Mouse (Mus musculus) kidney, adult 9 months (tissue): ENCODE measurements around the gene Ankrd40.

ENCODE experiments used
- DNase-seq: peaks from one replicate; pipeline ENCODE4 v3.0.0; 2022

Gene Ankrd40

DNA sequence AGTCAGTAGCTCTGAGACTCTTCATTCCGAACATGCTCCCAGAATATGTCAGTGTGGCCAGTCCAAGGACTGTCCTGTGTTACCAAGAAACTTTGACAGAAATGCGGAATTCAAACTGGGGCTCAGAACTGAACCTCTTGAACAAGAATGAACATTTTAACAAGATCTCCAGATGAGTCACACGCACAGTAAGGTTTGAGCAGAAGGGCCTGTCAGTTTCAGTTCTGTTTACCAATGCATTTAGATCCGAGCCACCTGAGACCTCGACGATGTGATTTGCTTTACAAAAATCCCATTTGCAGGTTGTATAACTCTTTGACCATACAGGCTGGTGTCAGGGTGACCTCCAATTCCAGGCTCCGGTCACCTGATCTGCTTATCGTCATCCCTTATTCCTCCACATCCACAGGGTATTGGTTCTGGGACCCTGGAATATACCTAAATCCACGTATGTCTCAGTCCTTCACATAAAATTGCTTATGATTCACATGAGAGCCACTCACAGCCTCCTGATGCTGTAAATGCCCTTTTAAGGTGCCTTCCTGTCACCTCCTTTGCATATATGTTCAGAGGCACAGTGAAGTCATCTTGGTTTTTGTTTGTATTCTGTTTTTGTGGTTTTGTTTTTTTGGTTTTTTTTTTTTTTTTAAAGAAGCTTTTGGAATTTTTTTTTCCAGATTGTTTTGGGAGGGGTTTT is 27.9 kb downstream of the Ankrd40 start:
- no peak for DNase-seq

DNA sequence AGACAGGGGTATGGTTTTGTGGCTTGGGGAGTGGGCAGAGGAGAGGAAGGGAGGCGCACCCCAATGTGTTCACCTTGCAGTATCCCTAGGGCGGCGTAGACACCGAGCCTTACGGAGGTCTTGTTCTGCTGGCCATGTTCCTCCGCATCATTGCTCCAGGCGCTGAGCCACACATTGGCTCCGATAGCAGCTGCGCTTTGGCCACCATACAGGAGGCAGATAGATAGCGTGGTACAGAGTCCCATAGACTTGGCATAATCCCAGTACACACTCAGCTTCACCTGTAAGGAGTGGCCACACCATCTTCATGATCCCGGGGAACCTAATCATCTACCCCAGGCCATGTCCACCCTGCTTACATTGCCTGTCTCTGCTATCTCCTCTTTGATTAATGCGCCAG is 31.4 kb downstream of the Ankrd40 start:
- DNase-seq: no peak

- no peak for DNase-seq
Observed at GRCm38 (mm10) chr11:94361166-94361870, 33.5 kb downstream of the Ankrd40 start.

GRCm38 (mm10) chr11:94362101-94362500 is 34.3 kb downstream of the Ankrd40 start:
- DNase-seq: no peak

DNA sequence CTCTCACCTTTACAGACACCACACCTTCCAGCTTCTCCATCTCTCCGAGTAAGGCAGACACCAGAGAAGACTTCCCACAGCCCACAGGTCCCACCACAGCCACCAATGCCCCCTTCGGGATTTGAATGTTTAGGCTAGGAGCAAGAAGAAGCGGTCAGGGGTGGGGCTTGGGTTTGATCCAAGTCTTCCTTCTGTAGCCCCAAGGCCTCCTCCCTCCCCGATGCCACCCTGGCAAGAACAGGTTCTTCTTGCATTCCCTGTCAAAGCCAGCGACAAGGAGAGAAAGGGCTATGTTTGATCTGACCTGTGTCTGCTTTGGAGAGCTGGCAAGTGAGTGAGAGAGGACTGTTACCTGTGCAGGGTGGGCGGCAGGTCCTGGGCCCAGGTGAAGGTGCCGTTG is 35.9 kb downstream of the Ankrd40 start:
- no peak for DNase-seq

GRCm38 (mm10) chr11:94365340-94365739 is 37.5 kb downstream of the Ankrd40 start:
- no peak for DNase-seq

DNA sequence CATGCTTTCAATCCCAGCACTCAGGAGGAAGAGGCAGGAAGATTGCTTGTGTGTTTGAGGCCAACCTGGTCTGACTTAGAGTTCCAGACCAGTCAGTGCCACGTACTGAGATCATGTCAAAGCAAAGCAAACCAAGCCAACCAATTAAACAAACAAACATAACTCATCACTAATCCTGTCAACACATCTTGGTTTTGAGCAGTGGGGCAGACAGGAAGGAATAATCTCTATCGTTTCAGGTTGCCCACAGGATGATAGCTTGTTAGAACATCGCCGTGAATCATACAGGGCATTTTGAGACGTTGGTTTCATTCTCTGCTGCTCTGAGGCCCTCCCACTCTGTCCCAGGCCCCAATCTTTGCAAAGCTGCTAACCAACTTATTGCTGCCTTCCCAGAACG is 42.2 kb downstream of the Ankrd40 start:
- no peak for DNase-seq

DNA sequence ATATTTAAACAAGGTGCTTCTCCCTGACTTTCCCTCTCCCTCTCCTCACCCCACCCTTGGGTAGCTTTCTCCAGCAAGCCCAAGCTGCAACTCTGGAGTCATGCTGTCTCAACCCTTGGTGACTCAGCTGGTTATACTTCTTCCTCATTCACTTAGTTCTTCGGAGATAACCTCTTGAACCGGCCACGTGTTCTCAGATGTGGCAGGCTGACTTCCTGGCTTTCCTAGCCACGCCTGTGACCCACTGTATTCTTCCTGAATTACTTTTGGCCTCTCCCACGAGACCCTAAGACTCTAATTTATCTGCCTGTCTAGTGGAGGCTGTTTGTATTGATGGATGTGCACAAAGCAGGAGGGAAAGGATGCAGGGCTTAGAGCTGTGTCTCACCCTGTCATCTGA is 43.0 kb downstream of the Ankrd40 start:
- no peak for DNase-seq

DNA sequence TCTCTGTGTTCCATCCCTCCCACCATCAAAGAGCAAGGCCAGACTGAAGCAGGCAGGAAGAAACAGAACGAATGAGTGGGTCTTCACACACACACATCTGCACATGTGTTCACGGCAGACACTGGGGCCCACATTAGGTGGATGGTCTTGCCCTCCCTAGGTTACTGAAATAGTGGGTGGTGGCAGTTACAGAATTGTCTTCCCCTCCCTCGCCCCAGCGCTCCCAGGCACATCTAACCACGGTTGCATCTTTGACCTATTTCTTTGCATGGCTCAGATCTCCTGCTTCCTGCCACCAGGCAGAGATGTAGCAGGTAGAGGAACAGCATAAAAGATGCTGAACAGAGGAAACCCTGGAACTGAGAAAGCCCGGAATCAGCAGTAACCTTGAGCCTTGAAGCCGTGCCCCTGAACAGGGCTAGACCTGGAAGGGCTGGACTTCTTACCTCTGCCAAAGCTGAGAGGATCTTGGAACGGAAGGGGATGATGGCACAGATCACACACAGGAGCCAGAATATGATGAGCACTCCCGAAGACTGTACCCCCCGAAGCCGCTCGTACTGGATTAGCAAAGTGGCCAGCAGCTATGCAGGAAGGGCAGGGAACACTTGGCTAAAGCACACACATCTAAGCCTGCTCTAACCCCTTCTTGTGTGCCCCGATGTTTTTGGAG is 46.6 kb downstream of the Ankrd40 start:
- DNase-seq: no peak

DNA sequence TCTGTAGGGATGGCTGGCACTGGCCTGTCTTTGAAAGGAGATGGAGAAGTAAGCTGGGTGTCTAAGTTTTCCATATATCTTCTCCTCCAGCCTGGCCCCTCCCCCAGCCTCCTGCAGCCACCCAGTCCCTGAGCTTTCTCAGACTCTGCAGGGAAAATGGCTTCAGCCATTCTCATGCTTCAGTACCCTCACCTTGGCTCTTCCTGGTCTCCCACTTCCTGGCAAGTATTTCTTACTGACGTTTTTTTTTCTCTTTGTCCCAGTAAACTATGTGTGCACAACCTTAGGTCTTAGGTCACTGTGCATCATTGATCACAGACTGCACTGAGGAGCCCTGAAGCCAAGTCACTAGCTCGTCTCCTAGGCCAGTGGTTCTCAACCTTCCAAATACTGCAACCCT is 51.3 kb downstream of the Ankrd40 start:
- peak; percentile 48 for DNase-seq

GRCm38 (mm10) chr11:94379736-94380135 is 51.9 kb downstream of the Ankrd40 start:
- no peak for DNase-seq

GRCm38 (mm10) chr11:94385977-94386771 is 58.4 kb downstream of the Ankrd40 start:
- DNase-seq: peak; percentile 64

- no peak for DNase-seq
Observed at GRCm38 (mm10) chr11:94387756-94388155, 60.0 kb downstream of the Ankrd40 start.

DNA sequence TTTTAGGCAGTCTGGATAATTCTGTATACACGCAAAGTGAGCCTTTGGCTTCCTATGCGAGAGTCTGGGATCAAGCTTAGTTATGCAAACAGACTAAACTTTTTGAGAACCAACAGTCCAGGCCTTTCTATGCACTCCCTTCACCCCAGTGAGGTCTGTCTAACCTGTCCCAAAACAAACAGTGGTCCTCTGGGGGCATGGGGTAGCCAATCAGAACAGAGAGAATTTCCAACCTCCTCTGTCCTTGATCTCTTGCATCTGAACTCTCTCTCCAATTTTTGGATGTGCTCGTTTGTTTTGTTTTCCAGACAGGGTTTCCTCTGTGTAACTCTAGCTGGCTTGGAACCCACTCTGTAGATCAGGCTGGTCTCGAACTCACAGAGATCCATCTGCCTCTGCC is 61.2 kb downstream of the Ankrd40 start:
- DNase-seq: no peak

- DNase-seq: no peak
Observed at GRCm38 (mm10) chr11:94389724-94390396, 62.1 kb downstream of the Ankrd40 start.

GRCm38 (mm10) chr11:94390825-94391224 is 63.0 kb downstream of the Ankrd40 start:
- no peak for DNase-seq
